Mouse (Mus musculus) left cerebral cortex, adult 6 months (tissue): ENCODE data around the gene Gm13057. TPM values are rescaled to one million over a fixed set of nuclear protein-coding genes. Genes with fewer than 3 reads are reported as not detected.

Source experiments
- long read RNA-seq, 2 experiments: library from polyadenylated mRNA; unstranded; transcript quantifications; one replicate each; pipeline ENCODE4 v2.0.0; 2019 to 2020
- polyA plus RNA-seq: library from polyadenylated mRNA; unstranded; fragments of <200 nt; fragmentation: Nextera tagmentation; gene quantifications from 2 replicates; pipeline ENCODE4 v1.2.3, GENCODE M21; 2021

Gm13057 gene
- polyA plus RNA-seq, result not detected in 2 replicates
- long read RNA-seq, experiment 1, result 0 reads
- long read RNA-seq, experiment 2, result 0 reads

DNA sequence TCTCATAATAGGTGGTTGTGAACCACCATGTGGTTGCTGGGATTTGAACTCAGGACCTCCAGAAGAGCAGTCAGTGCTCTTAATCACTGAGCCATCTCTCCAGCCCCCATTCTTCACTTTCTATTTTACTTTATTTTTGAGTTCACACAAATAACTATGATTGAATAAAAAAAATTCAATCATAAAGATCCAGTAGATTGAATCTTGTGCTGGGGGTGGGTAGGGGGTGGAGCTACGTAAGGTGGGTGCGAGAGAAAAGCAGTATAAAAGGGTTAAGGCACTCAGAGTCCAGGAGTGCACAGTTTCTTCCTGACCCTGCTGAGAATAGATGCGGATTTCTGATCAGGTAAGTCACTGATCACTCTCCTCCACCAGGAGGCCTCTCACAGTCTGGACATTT is at the start of gene Gm13057, which contains the start of gene BC080695:
Gene Gm13057 (plus strand): TSS at position 310 of the 400 bp plus-strand sequence.
Gene BC080695 (plus strand): TSS at position 301 of the 400 bp plus-strand sequence.

DNA sequence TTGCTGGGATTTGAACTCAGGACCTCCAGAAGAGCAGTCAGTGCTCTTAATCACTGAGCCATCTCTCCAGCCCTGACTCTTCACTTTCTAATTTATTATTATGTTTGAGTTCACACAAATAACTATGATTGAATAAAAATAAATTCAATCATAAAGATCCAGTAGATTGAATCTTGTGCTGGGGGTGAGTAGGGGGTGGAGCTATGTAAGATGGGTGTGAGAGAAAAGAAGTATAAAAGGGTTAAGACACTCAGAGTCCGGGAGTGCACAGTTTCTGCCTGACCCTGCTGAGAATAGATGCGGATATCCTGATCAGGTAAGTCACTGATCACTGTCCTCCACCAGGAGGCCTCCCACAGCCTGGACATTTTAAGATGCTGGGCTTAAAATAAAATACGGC is 40.5 kb upstream of the Gm13057 start, which contains the start of gene Gm13043:
Gene Gm13043 (plus strand): TSS at position 301 of the 400 bp plus-strand sequence.

DNA sequence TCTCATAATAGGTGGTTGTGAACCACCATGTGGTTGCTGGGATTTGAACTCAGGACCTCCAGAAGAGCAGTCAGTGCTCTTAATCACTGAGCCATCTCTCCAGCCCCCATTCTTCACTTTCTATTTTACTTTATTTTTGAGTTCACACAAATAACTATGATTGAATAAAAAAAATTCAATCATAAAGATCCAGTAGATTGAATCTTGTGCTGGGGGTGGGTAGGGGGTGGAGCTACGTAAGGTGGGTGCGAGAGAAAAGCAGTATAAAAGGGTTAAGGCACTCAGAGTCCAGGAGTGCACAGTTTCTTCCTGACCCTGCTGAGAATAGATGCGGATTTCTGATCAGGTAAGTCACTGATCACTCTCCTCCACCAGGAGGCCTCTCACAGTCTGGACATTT is 15.9 kb upstream of the Gm13057 start, which contains the start of gene Gm13040:
Gene Gm13040 (plus strand): TSS at position 301 of the 400 bp plus-strand sequence.

Other genes with a start within 250 kb of the Gm13057 start
- gene Lrrc38, start 202.0 kb upstream of the Gm13057 start, polyA plus RNA-seq, result 3.2 and 4.2 TPM in 2 replicates
- not detected in 2 replicates for gene Pramel1, start 157.3 kb upstream of the Gm13057 start, polyA plus RNA-seq
- 5.8 and 6.4 TPM in 2 replicates for gene Pramef8, start 139.3 kb upstream of the Gm13057 start, polyA plus RNA-seq
- gene Oog4, start 101.4 kb upstream of the Gm13057 start, polyA plus RNA-seq, result not detected in 2 replicates
- not detected in 2 replicates for gene Gm13043, start 40.4 kb upstream of the Gm13057 start, polyA plus RNA-seq
- gene Gm13040, start 15.8 kb upstream of the Gm13057 start, polyA plus RNA-seq, result not detected in 2 replicates
- gene BC080695, start within 50 bp of the Gm13057 start, polyA plus RNA-seq, result not detected in 2 replicates
- gene Gm13083, start 63.3 kb downstream of the Gm13057 start, polyA plus RNA-seq, result not detected in 2 replicates
- gene Gm13088, start 105.5 kb downstream of the Gm13057 start, polyA plus RNA-seq, result not detected in 2 replicates
- gene Gm13089, start 151.0 kb downstream of the Gm13057 start, polyA plus RNA-seq, result not detected in 2 replicates
- gene Gm13078, start 167.7 kb downstream of the Gm13057 start, polyA plus RNA-seq, result not detected in 2 replicates
- not detected in 2 replicates for gene Gm13023, start 237.6 kb downstream of the Gm13057 start, polyA plus RNA-seq